Mouse (Mus musculus) v-Abl transformed pro-B cells (cell line): Measurements from ENCODE around the gene Rph3al.

ENCODE experiments used
- in situ Hi-C, 2 experiments: fragments of 400-800 bp; cut with MboI; formaldehyde crosslinking; loops; one replicate each; pipeline ENCODE4 v1.15.1; 2025; ENCODE audit not compliant: unreplicated experiment in 2 of 2

Gene Rph3al

GRCm38 (mm10) chr11:75870386-75870785, 67.8 kb downstream of the Rph3al start:
- in situ Hi-C loops, result no loop called here

DNA sequence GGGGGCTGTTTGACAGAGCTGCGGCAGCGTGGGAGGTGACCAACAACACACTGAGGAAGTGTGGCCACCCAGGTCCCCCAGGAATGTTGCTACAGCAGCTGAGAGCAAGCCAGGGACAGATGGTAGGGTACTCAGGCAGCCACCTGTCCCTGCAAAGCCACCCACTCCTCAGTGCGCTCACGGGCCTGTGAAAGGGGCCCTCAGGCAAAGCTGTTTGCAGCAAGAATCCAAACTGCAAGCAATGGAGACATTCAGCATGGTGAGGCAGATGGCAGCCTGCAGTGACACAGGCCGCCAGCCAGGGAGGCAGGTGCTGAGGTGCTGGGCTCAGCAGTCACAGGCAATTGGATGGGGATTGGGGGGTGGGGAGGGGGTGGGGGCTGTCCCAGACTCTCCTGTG, 68.3 kb downstream of the Rph3al start:
- in situ Hi-C loops, result no loop called here

DNA sequence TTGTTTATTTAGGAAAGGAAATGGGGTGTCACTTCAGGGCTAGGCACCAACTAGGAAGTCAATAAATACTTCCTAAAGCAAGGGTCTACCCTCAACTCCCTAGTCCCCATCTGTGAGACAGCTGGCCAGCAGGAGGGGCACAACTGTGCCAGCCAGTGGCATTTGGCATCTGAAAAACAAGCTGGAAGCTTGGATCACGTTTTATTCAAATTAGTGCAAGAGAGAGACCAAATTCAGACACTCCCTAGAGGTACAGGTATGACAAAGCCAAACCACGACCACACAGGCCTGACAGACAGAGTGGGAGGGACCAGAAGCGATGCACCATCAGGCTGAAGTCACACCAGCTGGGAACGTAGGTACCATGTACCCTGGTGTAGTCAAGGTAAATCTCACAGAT, 71.4 kb downstream of the Rph3al start:
- in situ Hi-C loops, result no loop called here

GRCm38 (mm10) chr11:75865859-75866258, 72.4 kb downstream of the Rph3al start:
- in situ Hi-C loops, result no loop called here

DNA sequence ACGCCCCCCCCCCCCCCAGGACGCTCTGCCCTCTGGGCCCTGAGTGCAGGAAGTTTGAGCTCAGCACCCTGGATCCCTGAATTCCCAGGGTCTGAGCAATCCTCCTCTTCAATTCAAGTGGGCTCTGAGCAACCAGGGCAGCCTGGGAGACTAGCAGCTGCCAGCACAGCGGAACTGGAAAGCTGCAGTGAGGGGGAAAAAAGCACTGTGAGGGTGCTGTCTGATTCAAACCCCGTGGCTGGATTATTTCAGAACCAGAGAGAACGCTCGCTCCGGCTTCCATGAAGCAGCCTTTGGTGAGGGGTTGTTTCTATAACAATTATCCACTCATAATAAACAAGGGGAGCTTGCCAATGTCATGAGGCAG, 73.0 kb downstream of the Rph3al start:
- in situ Hi-C loops, result no loop called here

GRCm38 (mm10) chr11:75864529-75865252, 73.5 kb downstream of the Rph3al start:
- in situ Hi-C loops, result no loop called here

- in situ Hi-C loops, result no loop called here
Observed at GRCm38 (mm10) chr11:75862466-75862865, 75.8 kb downstream of the Rph3al start.

- in situ Hi-C loops, result no loop called here
Observed at GRCm38 (mm10) chr11:75861653-75862052, 76.6 kb downstream of the Rph3al start.

DNA sequence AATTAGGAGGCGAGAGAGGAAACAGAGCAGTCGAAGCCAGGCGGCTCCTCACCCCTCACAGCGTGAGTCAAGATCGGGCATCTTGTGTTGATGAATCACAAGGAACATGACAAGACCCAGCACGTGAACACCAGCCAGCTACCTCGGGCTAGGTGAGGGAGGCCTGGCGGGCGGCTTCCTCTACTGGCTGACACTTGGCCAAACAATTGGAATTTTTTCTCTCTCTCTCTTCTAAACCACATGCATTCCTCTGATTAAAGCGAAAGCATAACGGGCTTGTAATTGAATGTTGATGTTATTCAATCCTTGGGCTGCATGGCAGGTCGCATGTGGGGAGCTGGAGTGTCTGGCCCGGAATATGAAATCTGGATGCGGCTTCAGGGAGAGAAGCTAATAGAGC, 77.0 kb downstream of the Rph3al start:
- in situ Hi-C loops, result no loop called here

DNA sequence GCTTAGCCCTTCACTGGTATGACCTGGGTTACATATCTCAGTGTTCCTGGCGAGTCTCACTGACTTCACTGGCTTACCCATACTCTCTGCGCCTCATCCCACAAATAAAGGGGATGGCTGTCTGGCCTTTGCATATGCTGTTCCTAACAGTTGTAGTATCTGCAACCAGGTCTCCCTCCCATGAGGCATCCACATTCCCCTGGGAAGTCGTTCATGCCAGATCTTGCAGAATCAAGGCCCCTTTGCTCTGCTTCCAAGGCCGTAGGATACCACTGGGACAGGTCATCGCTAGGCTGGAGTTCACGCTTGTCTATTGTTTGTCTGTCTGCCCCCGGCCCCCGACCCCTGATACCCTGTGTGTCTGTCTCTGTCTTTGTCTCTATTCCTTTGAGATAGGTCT, 78.8 kb downstream of the Rph3al start:
- in situ Hi-C loops, result no loop called here

DNA sequence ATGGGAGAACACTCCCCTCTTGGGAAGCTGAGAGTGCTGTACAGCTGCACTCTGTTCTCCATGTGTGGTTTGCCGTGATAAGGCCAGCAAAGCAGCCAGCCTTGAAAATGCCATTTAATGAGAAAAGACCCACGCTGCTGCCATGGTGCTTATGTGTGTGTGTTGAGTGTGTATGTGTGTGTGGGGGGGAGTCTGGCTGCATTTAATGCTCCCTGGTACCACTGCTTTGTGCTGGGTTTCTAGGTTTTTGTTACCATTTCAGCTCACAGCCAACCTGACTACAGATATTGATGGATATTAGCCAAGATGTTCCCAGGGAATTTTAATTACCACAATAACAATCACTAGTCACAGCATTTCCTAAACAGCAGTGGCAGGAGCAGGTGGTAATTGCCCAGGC, 79.3 kb downstream of the Rph3al start:
- in situ Hi-C loops, result no loop called here

DNA sequence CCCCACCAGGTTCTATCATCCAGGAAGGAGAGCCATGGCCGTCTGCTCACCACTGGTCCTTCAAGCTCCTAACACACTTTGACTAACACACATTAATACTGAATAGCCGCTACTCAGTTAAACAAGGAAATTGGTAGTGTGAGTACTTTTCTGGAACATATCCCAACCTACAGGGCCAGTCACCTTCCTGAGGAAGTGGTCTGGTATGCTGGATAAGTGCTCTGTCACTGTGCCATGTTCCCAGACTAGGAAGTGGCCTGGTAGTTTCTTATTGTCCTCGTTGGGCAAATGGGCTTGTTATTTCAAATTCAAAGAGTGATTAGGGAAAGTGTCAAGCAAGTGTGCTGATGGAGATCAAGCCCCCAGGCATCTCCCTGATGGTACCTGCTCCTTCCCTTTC, 80.4 kb downstream of the Rph3al start:
- in situ Hi-C loops, result no loop called here

DNA sequence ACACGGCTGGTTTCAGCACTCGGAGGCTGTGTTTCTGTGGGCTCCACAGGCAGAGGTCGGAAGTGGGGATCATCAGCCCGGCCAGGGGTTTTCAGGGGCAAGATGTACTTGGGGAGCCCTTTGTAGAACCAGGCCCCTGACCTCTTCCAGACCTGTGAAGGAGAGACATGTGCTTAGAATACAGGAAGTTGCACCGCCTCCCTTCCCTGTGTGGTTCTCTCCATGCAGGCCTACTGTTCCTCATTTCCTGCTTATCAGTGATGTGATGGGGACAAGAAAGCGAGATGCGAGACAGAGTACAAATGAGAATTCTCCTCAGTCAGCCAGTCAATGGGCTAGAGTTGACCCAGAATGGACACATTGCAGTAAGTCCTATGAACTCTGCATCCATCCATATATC, 83.9 kb downstream of the Rph3al start:
- in situ Hi-C loops, result no loop called here

GRCm38 (mm10) chr11:75853067-75853636, 85.1 kb downstream of the Rph3al start:
- in situ Hi-C loops, result no loop called here

DNA sequence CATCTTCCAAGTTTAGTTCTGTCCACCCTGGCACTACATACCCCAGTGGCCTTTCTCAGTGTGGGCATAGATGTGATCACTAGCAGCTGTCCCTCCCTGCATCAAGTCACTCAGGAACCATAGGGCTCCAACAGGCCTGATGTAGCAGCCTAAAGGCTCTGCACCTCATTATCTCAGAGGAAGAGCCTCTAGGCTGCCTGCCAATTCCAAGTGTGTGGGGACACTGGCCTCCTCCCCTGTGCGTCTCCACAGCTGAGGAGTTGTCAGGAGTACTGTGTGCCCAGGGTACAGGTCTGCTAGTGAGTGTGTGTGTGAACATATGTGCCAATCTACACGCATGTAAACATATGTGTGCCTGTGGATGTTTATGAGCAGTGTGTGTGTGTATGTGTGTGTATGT, 85.7 kb downstream of the Rph3al start:
- in situ Hi-C loops, result no loop called here

DNA sequence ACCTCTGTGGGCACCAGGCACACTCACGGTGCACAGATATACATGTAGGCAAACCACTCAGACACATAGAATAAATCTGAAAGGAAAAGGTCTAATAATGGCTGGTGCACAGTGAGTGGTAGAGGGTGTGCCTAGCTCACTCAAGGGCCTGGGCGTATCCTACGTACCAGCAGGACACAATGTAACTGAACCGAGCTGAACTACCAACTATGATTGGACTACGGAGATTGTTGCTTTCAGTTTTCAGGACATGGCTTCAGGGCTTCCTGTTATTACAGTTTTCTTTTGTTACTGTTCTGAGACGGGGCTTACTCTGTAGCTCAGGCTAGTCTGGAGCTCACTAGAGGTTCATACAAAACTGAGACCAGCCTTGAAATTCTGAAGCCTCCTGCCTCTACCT, 88.7 kb downstream of the Rph3al start:
- in situ Hi-C loops, result no loop called here

DNA sequence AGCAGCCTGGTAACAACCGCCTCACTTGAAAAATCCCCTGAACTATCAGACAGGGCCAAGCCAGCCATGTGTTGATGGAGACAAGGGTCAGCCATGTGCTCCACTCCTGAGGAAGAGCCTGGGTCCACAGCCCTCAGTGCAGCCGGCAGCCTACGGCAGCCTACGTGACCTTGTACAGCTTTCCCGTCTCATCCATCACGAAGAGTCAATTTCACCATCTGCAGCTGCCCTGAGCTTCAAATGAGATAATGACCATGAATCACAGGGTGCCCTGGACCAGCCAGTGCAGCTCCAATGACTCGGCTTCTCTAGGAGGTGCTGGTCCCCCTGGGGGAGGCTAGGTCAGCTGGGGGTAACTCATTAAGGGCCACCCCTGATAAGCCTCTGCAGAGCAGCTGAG, 91.6 kb downstream of the Rph3al start:
- in situ Hi-C loops, result no loop called here

DNA sequence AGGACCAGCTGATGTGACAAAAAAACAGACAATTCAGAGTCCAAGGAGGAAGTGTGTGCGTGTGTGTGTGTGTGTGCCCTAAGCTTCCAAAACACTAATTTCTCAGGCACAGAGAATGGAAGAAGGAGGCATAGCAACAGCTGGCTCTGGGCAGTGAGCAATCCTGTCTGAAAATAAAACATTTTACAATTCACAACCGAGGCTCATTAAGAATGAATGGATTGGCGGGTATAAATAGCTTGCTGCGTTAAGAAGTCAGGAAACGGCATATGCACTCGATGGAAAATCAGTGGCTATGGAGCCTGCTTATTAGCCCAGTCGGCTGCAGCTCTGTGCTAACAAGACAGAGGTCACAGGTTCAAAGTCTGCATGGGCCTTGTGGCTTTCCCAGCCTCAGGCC, 92.6 kb downstream of the Rph3al start:
- in situ Hi-C loops, result no loop called here

GRCm38 (mm10) chr11:75842904-75843619, 95.2 kb downstream of the Rph3al start:
- in situ Hi-C loops, result no loop called here

DNA sequence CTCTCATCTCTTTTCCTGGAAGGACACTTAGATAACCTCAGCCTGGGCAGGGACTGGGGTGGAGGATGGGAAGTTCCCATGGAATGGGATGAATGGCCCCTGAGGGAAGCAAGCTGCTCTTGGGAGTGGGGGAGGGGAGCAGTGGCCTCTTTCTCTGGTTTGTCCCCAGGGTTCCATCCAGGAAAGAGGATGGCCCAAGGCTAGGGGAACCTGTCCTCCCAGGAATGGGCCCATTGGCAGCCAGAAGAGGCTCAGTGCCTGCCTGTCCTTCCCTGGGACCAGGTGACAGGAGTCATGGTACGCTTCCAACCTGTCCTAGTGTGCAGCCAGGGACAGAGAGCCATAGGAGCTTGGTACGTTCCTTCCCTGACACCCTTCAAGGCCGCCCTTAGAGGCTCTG, 96.7 kb downstream of the Rph3al start:
- in situ Hi-C loops, result no loop called here

GRCm38 (mm10) chr11:75839536-75840430, 98.4 kb downstream of the Rph3al start:
- in situ Hi-C loops, result no loop called here
